Mouse (Mus musculus): ENCODE measurements at regions not wholly inside any gene's neighbourhood (a gene's known extent, or its start where the extent isn't known, plus 50 kb on each side); places are given as distances from the start of the nearest gene placed in this dataset.

GRCm38 (mm10) chr14:71359581-71359980 lies 759.9 kb upstream of the Fam160b2 start:
- no peak for DNase-seq (ENCODE audit: low spot score in 2 of 2)

GRCm38 (mm10) chr14:71338219-71338618 lies 738.6 kb upstream of the Fam160b2 start:
- DNase-seq (ENCODE audit: low spot score in 2 of 2), result no peak

GRCm38 (mm10) chr14:71336906-71337305 lies 737.3 kb upstream of the Fam160b2 start:
- no peak for DNase-seq (ENCODE audit: low spot score in 2 of 2)

- DNase-seq (ENCODE audit: low spot score in 2 of 2), result no peak
These were observed 734.4 kb upstream of the Fam160b2 start for GRCm38 (mm10) chr14:71334022-71334421.

- no peak for DNase-seq (ENCODE audit: low spot score in 2 of 2)
These were observed 730.4 kb upstream of the Fam160b2 start for GRCm38 (mm10) chr14:71329862-71330630.

GRCm38 (mm10) chr14:71327621-71328020 lies 728.0 kb upstream of the Fam160b2 start:
- DNase-seq (ENCODE audit: low spot score in 2 of 2), result no peak

- no peak for DNase-seq (ENCODE audit: low spot score in 2 of 2)
These were observed 727.0 kb upstream of the Fam160b2 start for GRCm38 (mm10) chr14:71326521-71327105.

GRCm38 (mm10) chr14:71315228-71315627 lies 715.6 kb upstream of the Fam160b2 start:
- DNase-seq (ENCODE audit: low spot score in 2 of 2), result no peak

- no peak for DNase-seq (ENCODE audit: low spot score in 2 of 2)
These were observed 700.1 kb upstream of the Fam160b2 start for GRCm38 (mm10) chr14:71299755-71300154.

GRCm38 (mm10) chr14:71281568-71281967 lies 681.9 kb upstream of the Fam160b2 start:
- DNase-seq (ENCODE audit: low spot score in 2 of 2), result no peak

- no peak for DNase-seq (ENCODE audit: low spot score in 2 of 2)
These were observed 676.7 kb upstream of the Fam160b2 start for GRCm38 (mm10) chr14:71276309-71276791.

- DNase-seq (ENCODE audit: low spot score in 2 of 2), result no peak
These were observed 672.8 kb upstream of the Fam160b2 start for GRCm38 (mm10) chr14:71272470-71272869.

GRCm38 (mm10) chr14:71257650-71258049 lies 658.0 kb upstream of the Fam160b2 start:
- no peak for DNase-seq (ENCODE audit: low spot score in 2 of 2)

- DNase-seq (ENCODE audit: low spot score in 2 of 2), result no peak
These were observed 654.6 kb upstream of the Fam160b2 start for GRCm38 (mm10) chr14:71254207-71254606.

- no peak for DNase-seq (ENCODE audit: low spot score in 2 of 2)
These were observed 652.5 kb upstream of the Fam160b2 start for GRCm38 (mm10) chr14:71252136-71252535.

- DNase-seq (ENCODE audit: low spot score in 2 of 2), result no peak
These were observed 651.5 kb upstream of the Fam160b2 start for GRCm38 (mm10) chr14:71251116-71251515.

GRCm38 (mm10) chr14:71249387-71249965 lies 649.8 kb upstream of the Fam160b2 start:
- no peak for DNase-seq (ENCODE audit: low spot score in 2 of 2)

- DNase-seq (ENCODE audit: low spot score in 2 of 2), result no peak
These were observed 648.9 kb upstream of the Fam160b2 start for GRCm38 (mm10) chr14:71248534-71248933.

- DNase-seq (ENCODE audit: low spot score in 2 of 2), result no peak
These were observed 642.2 kb upstream of the Fam160b2 start for GRCm38 (mm10) chr14:71241655-71242390.

- DNase-seq (ENCODE audit: low spot score in 2 of 2), result no peak
These were observed 636.6 kb upstream of the Fam160b2 start for GRCm38 (mm10) chr14:71236192-71236591.

- DNase-seq (ENCODE audit: low spot score in 2 of 2), result no peak
These were observed 635.3 kb upstream of the Fam160b2 start for GRCm38 (mm10) chr14:71234900-71235299.

- no peak for DNase-seq (ENCODE audit: low spot score in 2 of 2)
These were observed 634.6 kb upstream of the Fam160b2 start for GRCm38 (mm10) chr14:71234276-71234675.
